Mouse (Mus musculus) hindlimb bud, embryonic 11.5 days (tissue): Measurements from ENCODE around the gene Proser3.

Experiments
- DNase-seq: peaks from one replicate; pipeline ENCODE4 v3.0.0-alpha.2; 2012; ENCODE audit warnings: low read depth, low spot score; ENCODE audit errors: extremely low spot score

Gene Proser3

GRCm38 (mm10) chr7:30493401-30493931 is 58.6 kb downstream of the Proser3 start, which contains the start of gene Prodh2:
Prodh2 (plus strand) TSS chr7:30493622.
- no peak for DNase-seq

GRCm38 (mm10) chr7:30492765-30493164 is 59.3 kb downstream of the Proser3 start:
- DNase-seq: peak; percentile 31

GRCm38 (mm10) chr7:30490957-30491307 is 61.2 kb downstream of the Proser3 start:
- no peak for DNase-seq

GRCm38 (mm10) chr7:30490251-30490956 is 61.7 kb downstream of the Proser3 start:
- DNase-seq: no peak
